Mouse (Mus musculus) adrenal gland, postnatal 0 days (tissue): ENCODE measurements around the gene Exoc3l4. TPM values are rescaled to one million over a fixed set of nuclear protein-coding genes. Genes with fewer than 3 reads are reported as not detected.

Source experiments
- polyA plus RNA-seq: library from polyadenylated mRNA; unstranded; fragments of >200 nt; fragmentation: Nextera tagmentation; extraction: Ambion mirVana; gene quantifications from 2 replicates; pipeline ENCODE4 v1.2.1, GENCODE M21; 2015

The Exoc3l4 gene
- 12.9 and 20.0 TPM in 2 replicates for polyA plus RNA-seq

DNA sequence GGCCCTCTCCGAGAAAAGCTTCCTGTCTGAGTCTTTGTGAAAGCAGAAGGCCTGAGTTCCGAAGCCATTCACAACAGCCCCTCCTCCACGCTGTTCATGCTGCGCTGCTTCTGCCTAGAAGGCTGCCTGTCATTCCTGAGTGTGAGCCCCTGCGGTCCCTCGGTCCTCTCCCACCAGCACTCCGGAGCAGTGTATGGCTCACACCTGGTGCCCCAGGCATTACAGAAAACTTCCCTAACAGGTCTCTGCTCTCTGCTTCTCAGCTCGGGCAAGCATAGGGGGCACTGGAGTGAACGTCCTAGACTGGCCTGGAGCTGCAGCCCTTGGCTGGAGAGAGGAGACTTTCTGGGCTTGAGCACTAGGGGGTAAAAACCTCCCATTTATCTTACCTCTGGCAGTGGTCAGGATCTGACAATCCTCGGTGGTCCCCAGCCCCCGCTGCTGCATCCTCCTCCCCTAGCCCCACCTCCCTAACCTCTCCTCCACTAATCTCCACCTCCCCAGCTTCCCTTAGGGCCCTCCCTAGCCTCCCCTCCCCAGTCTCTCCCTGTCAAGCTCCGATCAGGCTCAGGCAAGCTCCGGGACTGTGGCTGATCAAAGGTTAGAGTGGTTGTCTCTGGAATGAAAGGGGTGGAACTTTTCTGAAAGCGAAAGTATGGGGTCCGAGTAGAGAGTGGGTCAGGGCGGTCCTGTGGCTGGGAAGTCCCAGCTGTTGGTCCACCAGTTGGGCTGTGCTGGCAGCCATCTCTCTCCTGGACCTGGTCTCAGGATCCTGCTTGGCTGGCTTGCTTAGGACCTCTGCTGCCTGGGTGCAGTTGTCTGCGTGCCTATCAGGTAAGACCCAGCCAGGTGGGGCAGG, at the start of gene Exoc3l4:
Gene Exoc3l4, plus strand, starts transcription at position 97 of the 859 bp plus-strand sequence.

DNA sequence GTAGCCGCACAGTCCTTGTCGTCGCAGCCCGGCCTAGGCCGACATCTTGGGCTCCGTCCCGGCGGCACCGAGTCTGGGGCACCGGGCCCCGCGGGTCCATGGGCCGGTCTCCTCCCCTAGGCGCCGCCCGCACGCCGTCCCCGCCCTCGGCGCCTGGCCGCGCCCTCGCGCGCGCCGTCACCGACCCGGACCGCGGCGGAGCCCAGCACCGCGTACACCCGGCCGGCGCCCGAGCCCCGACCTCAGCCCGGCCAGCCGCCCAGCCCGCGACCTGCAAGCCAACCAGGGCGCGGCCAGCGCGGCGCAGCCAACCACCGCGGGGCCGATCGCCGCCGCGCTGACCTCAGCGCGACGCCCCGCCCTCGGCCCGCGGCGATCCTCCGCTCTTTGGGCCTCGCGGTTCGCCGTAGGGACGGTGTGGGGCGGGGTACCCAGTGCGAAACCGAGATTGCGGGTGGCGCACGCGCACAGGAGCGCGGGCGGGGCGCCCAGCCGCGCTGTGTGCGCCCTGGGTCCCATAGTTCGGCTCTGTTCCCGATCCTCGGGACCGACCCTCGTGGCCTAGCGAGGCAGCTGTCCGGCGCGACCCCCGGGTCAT, 39.3 kb upstream of the Exoc3l4 start, which contains the start of gene Cdc42bpb:
Gene Cdc42bpb, minus strand, starts transcription at position 343 of the 598 bp plus-strand sequence.

GRCm38 (mm10) chr12:111406622-111407021, 10.2 kb upstream of the Exoc3l4 start, which contains the start of gene Lbhd2:
Gene Lbhd2, plus strand, starts transcription at chr12:111406809.

GRCm38 (mm10) chr12:111442309-111443010, 25.6 kb downstream of the Exoc3l4 start, which contains the start of gene Tnfaip2:
Gene Tnfaip2, plus strand, starts transcription at chr12:111442469.

Other genes with a start within 250 kb of the Exoc3l4 start
- not detected in 2 replicates for gene 4930595D18Rik, start 232.5 kb upstream of the Exoc3l4 start, polyA plus RNA-seq
- gene Amn, start 145.9 kb upstream of the Exoc3l4 start, polyA plus RNA-seq: 0.73 and 1.1 TPM in 2 replicates
- gene Cdc42bpb, start 39.3 kb upstream of the Exoc3l4 start, polyA plus RNA-seq: 23.7 and 24.6 TPM in 2 replicates
- 10.9 and 25.3 TPM in 2 replicates for gene Lbhd2, start 10.2 kb upstream of the Exoc3l4 start, polyA plus RNA-seq
- gene Tnfaip2, start 25.5 kb downstream of the Exoc3l4 start, polyA plus RNA-seq: 4.8 and 16.1 TPM in 2 replicates
- 8.6 and 12.1 TPM in 2 replicates for gene Gm266, start 68.8 kb downstream of the Exoc3l4 start, polyA plus RNA-seq
- 435 and 734 TPM in 2 replicates for gene Eif5, start 121.0 kb downstream of the Exoc3l4 start, polyA plus RNA-seq
- 31.0 and 36.4 TPM in 2 replicates for gene Mark3, start 157.5 kb downstream of the Exoc3l4 start, polyA plus RNA-seq